7 mouse cellular contexts compared by ENCODE assay signal in the genomic region with DNA sequence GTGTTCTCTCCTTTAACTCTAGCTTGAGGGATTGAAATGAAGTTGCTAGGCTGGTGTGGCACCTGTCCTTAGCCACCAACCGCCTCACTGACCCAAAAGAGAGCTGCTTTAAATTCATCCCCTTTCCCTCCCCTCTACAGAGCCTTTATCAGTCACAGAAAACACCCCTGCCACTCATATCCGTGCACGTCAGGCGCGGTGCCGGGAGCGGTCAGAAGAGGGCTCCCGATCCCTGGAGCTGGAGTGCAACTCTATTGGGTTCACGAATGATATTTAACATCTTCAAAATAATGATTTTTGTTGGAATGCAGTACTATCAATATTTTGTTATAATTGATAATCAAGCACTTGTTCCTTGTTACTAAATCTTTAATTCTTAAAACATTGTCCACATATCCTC. TPM values are rescaled to one million over a fixed set of nuclear protein-coding genes. Genes with fewer than 3 reads are reported as not detected.
DNase-seq lines count a peak whose midpoint lies in the region; ATAC-seq and TF ChIP-seq lines count a peak whose summit lies in the region.

No protein-coding gene starts in this region.

- WGBS in midbrain, embryonic 10.5 days: 60% methylated on average over 9 of the region's 9 CpGs
- 57% methylated on average over 9 of the region's 9 CpGs for WGBS in heart, embryonic 11.5 days (ENCODE audit: insufficient replicate concordance)

- peaks cover 45% of the 10 kb centered on the region for H3K36me3 ChIP-seq in midbrain, embryonic 10.5 days
- peaks cover 11% of the 10 kb centered on the region; the same call in 1 of the 2 replicates for H3K36me3 ChIP-seq in heart, embryonic 11.5 days (ENCODE audit: control insufficient read depth, insufficient read depth, low read length)

- no peak for ATAC-seq in heart, embryonic 11.5 days (replicated peaks; ENCODE audit: insufficient number of reproducible peaks, low FRiP score, low TSS enrichment)
- no peak for ATAC-seq in megakaryocyte-erythroid progenitor cell, adult 5-6 weeks (replicated peaks; ENCODE audit: low FRiP score, low TSS enrichment, poor library complexity, severe bottlenecking)

- no peaks in the 10 kb centered on the region for H3K4me1 ChIP-seq in cortical plate, adult 2 months (ENCODE audit: control insufficient read depth, insufficient read depth, low read length)
- H3K4me1 ChIP-seq in midbrain, embryonic 10.5 days: no peaks in the 10 kb centered on the region
- no peaks in the 10 kb centered on the region for H3K4me1 ChIP-seq in heart, embryonic 11.5 days (ENCODE audit: control insufficient read depth, insufficient read depth, low read length)

- peak; percentile 28 to 30 for DNase-seq in kidney, postnatal 4 days
- DNase-seq in kidney, postnatal 14 days: no peak
- peak; percentile 32 for DNase-seq in Muller cell, postnatal 12 days (ENCODE audit: inconsistent ontology term)
- DNase-seq in midbrain, embryonic 10.5 days (ENCODE audit: low spot score): peak; percentile 25

- H3K27ac ChIP-seq in cortical plate, adult 2 months (ENCODE audit: insufficient read depth, low read length): no peak overlapping the region
- no peak overlapping the region for H3K27ac ChIP-seq in midbrain, embryonic 10.5 days (replicated peaks)
- H3K27ac ChIP-seq in heart, embryonic 11.5 days (ENCODE audit: low read depth, low read length): no peak overlapping the region

- H3K4me3 ChIP-seq in cortical plate, adult 2 months (ENCODE audit: insufficient read depth, low read length): no peak overlapping the region
- H3K4me3 ChIP-seq in midbrain, embryonic 10.5 days: no peak overlapping the region
- H3K4me3 ChIP-seq in heart, embryonic 11.5 days (ENCODE audit: low read depth, low read length): no peak overlapping the region

- H3K4me2 ChIP-seq in heart, embryonic 11.5 days: no peak overlapping the region

- TF ChIP-seq POLR2A in cortical plate, adult 2 months (IDR thresholded peaks at IDR 0.05; ENCODE audit: extremely low read depth, insufficient read depth, low read length): no peak

- H3K27me3 ChIP-seq in midbrain, embryonic 10.5 days (ENCODE audit: low read depth, poor library complexity, severe bottlenecking): no peaks in the 10 kb centered on the region
- H3K27me3 ChIP-seq in heart, embryonic 11.5 days (ENCODE audit: control insufficient read depth, insufficient read depth, low read length): no peaks in the 10 kb centered on the region

- H3K9me3 ChIP-seq in midbrain, embryonic 10.5 days (replicated peaks): no peaks in the 10 kb centered on the region
- no peaks in the 10 kb centered on the region; the same call in 1 of the 2 replicates for H3K9me3 ChIP-seq in heart, embryonic 11.5 days (replicated peaks; ENCODE audit: control insufficient read depth, low read length)

- peak; percentile 60 for TF ChIP-seq CTCF in cortical plate, adult 2 months (IDR thresholded peaks at IDR 0.05; ENCODE audit: extremely low read depth, insufficient read depth, low read length)

- no peak overlapping the region for H3K9ac ChIP-seq in heart, embryonic 11.5 days (ENCODE audit: low read depth, low read length)

RNA-seq across cellular contexts. Expression of gene Fra10ac1, which starts 17.3 kb away (rescaled TPM):
- polyA plus RNA-seq in cortical plate, adult 2 months (2012; rRNA removed): 21.4 and 24.9 TPM in 2 replicates
- polyA plus RNA-seq in midbrain, embryonic 10.5 days (2016; fragmentation: Nextera tagmentation; extraction: Ambion mirVana): 45.1 and 46.6 TPM in 2 replicates
- 27.6 and 32.1 TPM in 2 replicates for polyA plus RNA-seq in heart, embryonic 11.5 days (2014; fragmentation: Nextera tagmentation; extraction: Ambion mirVana)
- 27.1 and 38.3 TPM in 2 replicates for total RNA-seq in megakaryocyte-erythroid progenitor cell, adult 5-6 weeks (2014; fragmentation: Nextera tagmentation)
- 38.5 and 49.8 TPM in 2 replicates for total RNA-seq in megakaryocyte-erythroid progenitor cell, adult 5-6 weeks (2017)

RNA-seq across cellular contexts. Expression of gene Lgi1, which starts 57.7 kb away (rescaled TPM):
- polyA plus RNA-seq in cortical plate, adult 2 months (2012; rRNA removed): 80.9 and 90.5 TPM in 2 replicates
- 2.4 and 2.8 TPM in 2 replicates for polyA plus RNA-seq in midbrain, embryonic 10.5 days (2016; fragmentation: Nextera tagmentation; extraction: Ambion mirVana)
- polyA plus RNA-seq in heart, embryonic 11.5 days (2014; fragmentation: Nextera tagmentation; extraction: Ambion mirVana): 0.31 and 0.84 TPM in 2 replicates
- not detected in 2 replicates for total RNA-seq in megakaryocyte-erythroid progenitor cell, adult 5-6 weeks (2014; fragmentation: Nextera tagmentation)
- not detected in 2 replicates for total RNA-seq in megakaryocyte-erythroid progenitor cell, adult 5-6 weeks (2017)

Comparison
In these comparisons a context has a peak if more than half of its experiments do, and no peak if none do; other contexts are left out.
1. RNA of gene Lgi1, which starts 57.7 kb away (polyA plus RNA-seq): 80.9 to 90.5 TPM in cortical plate, adult 2 months; 2.4 to 2.8 TPM in midbrain, embryonic 10.5 days and 0.31 to 0.84 TPM in heart, embryonic 11.5 days; every median in the first group is over 10 times any median in the second.